In genomic region chr8:106816431-106817170, GRCm38 (mm10) we compare ENCODE assay signal across 11 mouse cellular contexts. TPM values are rescaled to one million over a fixed set of nuclear protein-coding genes. Genes with fewer than 3 reads are reported as not detected.
A peak's percentile ranks its signal among the peaks of the same experiment; 100 is the strongest.
DNase-seq lines count a peak whose midpoint lies in the region; ATAC-seq lines count a peak whose summit lies in the region.
"Had no signal": no experiment of that assay in that cellular context is flagged by ENCODE, and none has a peak within 500 bp of the region (broad histone marks: within the 10 kb centered on the region; RNA-seq: fewer than 3 reads in every experiment).

No protein-coding gene starts in this region.

- H3K4me2 ChIP-seq in forebrain, embryonic 13.5 days, result no peak overlapping the region
- H3K4me2 ChIP-seq in forebrain, embryonic 11.5 days (ENCODE audit: low read depth, low read length, severe bottlenecking), result no peak overlapping the region
- no peak overlapping the region for H3K4me2 ChIP-seq in midbrain, embryonic 14.5 days (ENCODE audit: low read length)
- H3K4me2 ChIP-seq in midbrain, embryonic 15.5 days, result no peak overlapping the region
- no peak overlapping the region for H3K4me2 ChIP-seq in kidney, embryonic 15.5 days
- H3K4me2 ChIP-seq: heart, embryonic 13.5 days had no signal

- ATAC-seq in forebrain, embryonic 13.5 days, result 0 out of 2 replicates have a peak, but pooled peaks have one; percentile 30
- no peak for ATAC-seq in forebrain, embryonic 11.5 days (replicated peaks; ENCODE audit: low FRiP score)
- no peak for ATAC-seq in midbrain, embryonic 14.5 days (ENCODE audit: low FRiP score, low TSS enrichment)
- ATAC-seq in midbrain, embryonic 15.5 days (replicated peaks), result no peak
- no peak for ATAC-seq in kidney, embryonic 15.5 days (replicated peaks; ENCODE audit: low FRiP score)

- no peaks in the 10 kb centered on the region for H3K9me3 ChIP-seq in forebrain, embryonic 13.5 days (replicated peaks)
- no peaks in the 10 kb centered on the region for H3K9me3 ChIP-seq in forebrain, embryonic 11.5 days (ENCODE audit: control insufficient read depth, low read length)
- H3K9me3 ChIP-seq in midbrain, embryonic 14.5 days (ENCODE audit: control insufficient read depth, low read length), result no peaks in the 10 kb centered on the region
- H3K9me3 ChIP-seq in midbrain, embryonic 15.5 days, result no peaks in the 10 kb centered on the region
- no peaks in the 10 kb centered on the region for H3K9me3 ChIP-seq in kidney, embryonic 15.5 days (replicated peaks)
- H3K9me3 ChIP-seq: heart, embryonic 13.5 days had no signal

- H3K4me1 ChIP-seq in forebrain, embryonic 13.5 days, result peaks cover 21% of the 10 kb centered on the region
- no peaks in the 10 kb centered on the region for H3K4me1 ChIP-seq in forebrain, embryonic 11.5 days (replicated peaks; ENCODE audit: control insufficient read depth, insufficient read depth, low read length)
- H3K4me1 ChIP-seq in midbrain, embryonic 14.5 days (ENCODE audit: control insufficient read depth, insufficient read depth, low read length), result 0 out of 2 replicates have a peak, but pooled peaks cover 3% of the 10 kb centered on the region
- no peaks in the 10 kb centered on the region for H3K4me1 ChIP-seq in midbrain, embryonic 15.5 days
- peaks cover 31% of the 10 kb centered on the region for H3K4me1 ChIP-seq in kidney, embryonic 15.5 days

- no peak for DNase-seq in forebrain, embryonic 11.5 days (ENCODE audit: low spot score)
- peak; percentile 35 for DNase-seq in midbrain, embryonic 14.5 days
- peak; percentile 24 to 58 for DNase-seq in layer of hippocampus, postnatal 25 days (ENCODE audit: extremely low spot score in 1 of 2, low spot score in 1 of 2)
- no peak for DNase-seq in urinary bladder, postnatal 4 days (ENCODE audit: low spot score in 2 of 2)
- DNase-seq in left cerebral cortex, adult 18-20 months (ENCODE audit: low spot score in 2 of 2), result no peak
- DNase-seq: adrenal gland, postnatal 36 days; B cell, adult 2 months had no signal

- H3K4me3 ChIP-seq in forebrain, embryonic 13.5 days, result no peak overlapping the region
- H3K4me3 ChIP-seq in forebrain, embryonic 11.5 days (ENCODE audit: low read depth, low read length), result no peak overlapping the region
- H3K4me3 ChIP-seq in midbrain, embryonic 14.5 days (replicated peaks; ENCODE audit: low read depth, low read length), result no peak overlapping the region
- H3K4me3 ChIP-seq in midbrain, embryonic 15.5 days, result no peak overlapping the region
- no peak overlapping the region for H3K4me3 ChIP-seq in kidney, embryonic 15.5 days (replicated peaks)
- H3K4me3 ChIP-seq: heart, embryonic 13.5 days had no signal

- no peaks in the 10 kb centered on the region for H3K36me3 ChIP-seq in forebrain, embryonic 13.5 days (ENCODE audit: poor library complexity, severe bottlenecking)
- H3K36me3 ChIP-seq in forebrain, embryonic 11.5 days (ENCODE audit: control insufficient read depth, insufficient read depth, low read length), result no peaks in the 10 kb centered on the region
- no peaks in the 10 kb centered on the region for H3K36me3 ChIP-seq in midbrain, embryonic 14.5 days (ENCODE audit: control insufficient read depth, insufficient read depth, low read length)
- no peaks in the 10 kb centered on the region for H3K36me3 ChIP-seq in midbrain, embryonic 15.5 days (replicated peaks)
- 0 out of 2 replicates have a peak, but pooled peaks cover 3% of the 10 kb centered on the region for H3K36me3 ChIP-seq in kidney, embryonic 15.5 days

- H3K9ac ChIP-seq in forebrain, embryonic 13.5 days, result no peak overlapping the region
- no peak overlapping the region for H3K9ac ChIP-seq in forebrain, embryonic 11.5 days (ENCODE audit: low read length)
- H3K9ac ChIP-seq in midbrain, embryonic 14.5 days (replicated peaks; ENCODE audit: low read length), result no peak overlapping the region
- no peak overlapping the region for H3K9ac ChIP-seq in midbrain, embryonic 15.5 days
- no peak overlapping the region for H3K9ac ChIP-seq in kidney, embryonic 15.5 days
- H3K9ac ChIP-seq: heart, embryonic 13.5 days had no signal

- H3K27me3 ChIP-seq in forebrain, embryonic 13.5 days, result no peaks in the 10 kb centered on the region
- H3K27me3 ChIP-seq in forebrain, embryonic 11.5 days (ENCODE audit: control insufficient read depth, insufficient read depth, low read length), result no peaks in the 10 kb centered on the region
- H3K27me3 ChIP-seq in midbrain, embryonic 14.5 days (ENCODE audit: control insufficient read depth, insufficient read depth, low read length), result no peaks in the 10 kb centered on the region
- H3K27me3 ChIP-seq in midbrain, embryonic 15.5 days (replicated peaks), result no peaks in the 10 kb centered on the region
- no peaks in the 10 kb centered on the region for H3K27me3 ChIP-seq in kidney, embryonic 15.5 days
- H3K27me3 ChIP-seq: heart, embryonic 13.5 days had no signal

- WGBS in forebrain, embryonic 13.5 days, result 47% methylated on average over 9 of the region's 9 CpGs
- WGBS in forebrain, embryonic 11.5 days, result 80% methylated on average over 9 of the region's 9 CpGs
- WGBS in midbrain, embryonic 14.5 days, result 81% methylated on average over 9 of the region's 9 CpGs
- WGBS in midbrain, embryonic 15.5 days, result 69% methylated on average over 9 of the region's 9 CpGs
- WGBS in kidney, embryonic 15.5 days, result 75% methylated on average over 9 of the region's 9 CpGs

- H3K27ac ChIP-seq in forebrain, embryonic 13.5 days, result peak overlapping the region; percentile 74
- no peak overlapping the region for H3K27ac ChIP-seq in forebrain, embryonic 11.5 days (ENCODE audit: low read depth, low read length)
- no peak overlapping the region for H3K27ac ChIP-seq in midbrain, embryonic 14.5 days (replicated peaks; ENCODE audit: low read depth, low read length)
- no peak overlapping the region for H3K27ac ChIP-seq in midbrain, embryonic 15.5 days
- peak overlapping the region; percentile 29; the same call in 1 of the 2 replicates for H3K27ac ChIP-seq in kidney, embryonic 15.5 days
- H3K27ac ChIP-seq: heart, embryonic 13.5 days had no signal

RNA-seq across cellular contexts. Expression of gene Has3, which starts 53.4 kb away (rescaled TPM):
- 0.65 and 0.89 TPM in 2 replicates for polyA plus RNA-seq in forebrain, embryonic 13.5 days (2015; fragmentation: Nextera tagmentation; extraction: Ambion mirVana)
- 0.29 and 0.95 TPM in 2 replicates for polyA plus RNA-seq in forebrain, embryonic 11.5 days (2014; fragmentation: Nextera tagmentation; extraction: Ambion mirVana)
- 0.70 and 1.8 TPM in 2 replicates for polyA plus RNA-seq in midbrain, embryonic 14.5 days (2014; fragmentation: Nextera tagmentation; extraction: Ambion mirVana)
- 1.3 and 1.4 TPM in 2 replicates for polyA plus RNA-seq in midbrain, embryonic 15.5 days (2015; fragmentation: Nextera tagmentation; extraction: Ambion mirVana)
- 1.2 and 1.5 TPM in 2 replicates for polyA plus RNA-seq in kidney, embryonic 15.5 days (2015; fragmentation: Nextera tagmentation; extraction: Ambion mirVana)
- total RNA-seq in layer of hippocampus, postnatal 25 days (2021), result 1 to 10 TPM; 2.8 to 4.5 TPM
- 1 to 10 TPM; 1.1 to 2.0 TPM for total RNA-seq in left cerebral cortex, adult 18-20 months (2021)

Comparison
In these comparisons a context has a peak if more than half of its experiments do, and no peak if none do; other contexts are left out.
1. H3K27ac ChIP-seq: peak in forebrain, embryonic 13.5 days (single experiment) and kidney, embryonic 15.5 days (single experiment); none in forebrain, embryonic 11.5 days (single experiment), midbrain, embryonic 14.5 days (single experiment) and midbrain, embryonic 15.5 days (single experiment).
2. DNase-seq: peak in midbrain, embryonic 14.5 days (single experiment) and layer of hippocampus, postnatal 25 days (2 of 2); none in forebrain, embryonic 11.5 days (single experiment), urinary bladder, postnatal 4 days (0 of 2) and left cerebral cortex, adult 18-20 months (0 of 2).